Mouse (Mus musculus) right cerebral cortex, postnatal 4 days (tissue): ENCODE results near the gene Mslnl.

ENCODE experiments used
- DNase-seq: peaks from one replicate; pipeline ENCODE4 v3.0.0-alpha.2; 2022

The Mslnl gene

DNA sequence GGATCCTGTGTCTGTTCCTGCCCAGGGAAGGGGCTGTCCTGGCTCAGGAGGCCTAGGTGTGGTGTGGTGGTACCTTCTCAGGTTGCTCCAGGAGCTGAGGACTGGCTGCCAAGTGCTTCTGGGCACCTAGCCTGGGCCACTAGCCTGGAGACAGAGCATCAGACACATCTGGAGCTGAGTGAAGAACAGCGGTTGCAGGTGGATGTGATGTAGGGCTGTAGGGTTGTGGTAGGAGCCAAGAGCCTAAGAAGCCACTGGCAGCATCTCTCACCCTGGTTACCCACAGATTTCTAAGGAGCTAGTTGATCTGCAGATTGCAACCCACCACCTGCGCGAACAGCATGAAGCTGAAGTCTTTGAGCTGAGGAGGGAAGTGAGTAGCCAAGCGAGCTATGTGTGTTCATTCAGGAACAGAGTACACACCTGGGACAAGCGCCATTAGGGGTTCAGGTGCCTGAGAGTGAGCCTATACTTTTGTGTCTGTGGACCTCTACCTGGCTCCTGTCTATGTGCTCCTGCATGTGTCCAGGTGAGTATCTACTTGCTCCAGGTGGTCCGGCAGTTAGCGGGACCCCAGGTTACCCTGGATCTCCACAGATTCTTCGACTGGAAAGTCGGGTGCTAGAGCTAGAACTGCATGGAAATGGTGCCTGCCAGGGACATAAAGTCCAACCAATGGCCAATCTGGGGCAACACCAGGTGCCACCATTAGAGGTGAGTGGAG lies 51.1 kb downstream of the Mslnl start:
- no peak for DNase-seq

DNA sequence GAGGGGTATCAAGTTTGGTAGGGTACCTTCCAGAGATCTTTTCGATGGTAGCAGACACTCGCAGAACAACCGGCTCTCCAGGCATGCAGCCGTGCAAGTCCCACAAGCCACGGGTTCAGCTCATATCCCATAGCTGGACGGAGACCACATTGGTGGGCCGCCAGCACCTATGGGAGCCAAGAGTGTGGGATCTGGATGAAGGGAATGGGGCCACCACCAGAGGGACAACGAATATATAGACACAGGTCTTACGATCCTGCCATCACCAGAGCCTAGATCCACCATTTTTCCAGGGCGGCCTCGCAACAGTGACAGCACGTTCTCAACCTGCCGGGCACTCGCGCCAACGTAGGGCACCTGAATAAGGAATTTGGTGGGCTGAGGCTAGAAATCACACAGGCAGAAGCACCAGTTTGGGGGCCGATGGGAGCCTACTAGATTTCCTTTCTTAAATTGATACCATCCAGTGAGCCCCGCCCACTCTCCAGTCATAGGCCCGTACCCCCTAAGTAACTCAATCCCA lies 55.5 kb downstream of the Mslnl start:
- DNase-seq, result no peak

DNA sequence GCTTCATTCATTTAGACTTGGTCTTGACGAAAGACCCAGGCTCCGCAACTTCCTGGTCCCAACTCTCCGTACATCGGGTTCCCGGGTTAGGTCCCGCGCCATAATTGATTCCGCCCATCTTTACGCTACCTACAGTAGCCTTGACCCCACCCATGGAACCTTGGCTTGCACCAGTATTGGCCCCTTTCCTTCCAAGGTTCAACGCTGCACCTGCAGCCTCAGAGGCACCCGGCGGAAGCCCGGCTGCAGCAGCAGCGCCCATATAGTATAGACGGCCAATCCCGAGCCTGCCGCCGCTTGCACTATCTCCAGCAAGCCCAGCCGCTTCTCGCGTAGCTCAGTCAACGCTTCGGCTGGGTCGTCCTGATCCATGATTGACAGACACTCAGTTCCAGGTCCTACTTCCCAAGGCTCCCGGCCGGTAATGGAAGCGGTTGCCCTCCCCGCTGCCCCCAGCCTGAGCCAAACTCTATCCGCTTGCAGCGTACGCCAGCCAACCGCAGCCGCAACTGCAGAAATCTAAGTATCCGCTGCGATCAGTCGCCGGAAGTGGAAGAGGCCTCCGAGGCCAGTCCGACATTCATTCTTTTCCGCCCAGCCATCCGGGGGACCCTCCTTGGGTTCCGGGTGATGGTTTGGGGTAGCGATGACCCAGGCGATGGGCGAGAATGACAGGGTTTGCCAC lies 56.1 kb downstream of the Mslnl start:
- DNase-seq, result peak; percentile 85

DNA sequence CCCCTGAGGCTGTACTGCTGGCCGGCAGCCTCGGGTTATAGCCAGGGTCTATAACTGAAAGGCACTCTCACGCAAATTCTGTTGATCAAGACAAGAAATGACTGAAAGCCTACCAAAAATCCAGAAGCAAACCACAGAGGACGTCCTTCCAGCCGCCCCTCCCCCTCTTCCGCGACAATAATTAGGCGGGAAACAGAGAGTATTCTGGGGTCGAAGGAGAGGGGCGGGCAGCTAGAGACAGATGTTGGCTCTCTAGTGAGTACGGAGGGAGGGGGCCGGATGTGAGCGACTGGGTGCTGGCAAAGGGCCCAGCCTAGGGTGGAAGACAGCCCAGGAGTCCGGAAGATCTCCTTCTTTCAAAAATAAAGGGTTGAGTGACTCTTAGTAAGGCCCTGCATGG lies 56.8 kb downstream of the Mslnl start, which contains the start of gene Fam173a:
TSS of gene Fam173a (minus strand) at position 287 of the 400 bp plus-strand sequence.
- peak; percentile 77 for DNase-seq

DNA sequence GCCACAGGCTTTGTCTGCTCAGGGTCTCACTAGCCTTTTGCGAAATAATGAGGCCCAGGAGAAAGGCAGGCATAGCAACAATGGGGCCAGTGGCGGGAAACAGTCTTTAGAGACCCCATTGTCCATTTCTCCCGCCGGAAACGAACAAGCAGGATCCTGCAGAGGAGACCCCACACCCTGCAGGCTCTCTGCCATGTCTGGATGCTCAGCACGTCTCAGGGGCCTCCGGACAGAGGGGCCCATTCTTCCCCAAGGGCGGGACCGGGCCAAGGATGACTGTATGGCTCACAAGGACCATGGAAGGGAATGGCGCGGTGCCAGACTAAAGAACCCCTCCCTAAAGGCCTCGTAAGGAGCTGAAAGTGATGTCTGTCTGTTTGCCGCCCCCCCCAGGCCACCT lies 58.4 kb downstream of the Mslnl start:
- no peak for DNase-seq

DNA sequence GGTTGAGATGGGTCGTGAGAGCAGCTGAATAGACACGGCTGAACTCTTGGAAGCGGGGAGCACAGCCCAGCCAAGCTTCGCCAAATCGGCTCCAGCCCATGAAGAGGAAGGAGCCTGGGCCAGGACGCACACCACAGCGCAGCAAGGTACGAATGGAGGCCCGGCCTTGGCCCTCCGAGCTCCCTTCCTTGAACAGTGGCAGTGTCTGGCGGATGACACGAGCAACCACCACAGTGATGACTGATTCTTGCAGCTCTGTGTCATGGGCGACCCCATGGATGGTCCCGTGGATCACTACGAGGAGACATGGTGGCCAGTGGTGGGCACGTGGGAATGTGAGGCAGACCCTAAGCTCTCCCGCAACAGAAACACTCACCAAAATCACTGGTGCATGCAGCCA lies 59.2 kb downstream of the Mslnl start:
- no peak for DNase-seq

DNA sequence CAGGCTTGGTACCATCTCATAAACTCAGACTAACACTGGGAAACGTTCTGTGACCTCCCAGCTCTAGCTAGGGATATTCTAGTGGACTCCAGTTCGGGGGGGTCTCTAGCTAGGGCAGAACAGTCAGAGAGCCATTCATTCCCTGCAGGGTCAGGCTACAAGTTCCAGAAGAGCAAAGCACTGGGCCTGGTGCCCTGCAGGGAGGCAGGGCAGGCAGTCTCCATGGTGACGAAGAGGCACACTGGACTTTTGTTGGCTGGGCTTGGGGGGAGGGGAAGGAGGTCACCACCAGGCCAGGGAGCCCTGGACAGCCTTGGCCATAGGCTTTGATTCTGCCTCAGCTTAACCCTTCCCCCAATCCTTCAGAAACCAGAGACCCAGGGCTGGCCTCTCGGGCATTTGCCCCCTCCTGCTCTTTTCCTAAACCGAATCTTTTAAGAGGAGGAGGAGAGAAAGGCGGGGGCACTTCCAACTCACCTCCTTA lies 59.8 kb downstream of the Mslnl start, which contains the start of gene AC134908.4:
TSS of gene AC134908.4 (minus strand) at position 51 of the 484 bp plus-strand sequence.
- no peak for DNase-seq

DNA sequence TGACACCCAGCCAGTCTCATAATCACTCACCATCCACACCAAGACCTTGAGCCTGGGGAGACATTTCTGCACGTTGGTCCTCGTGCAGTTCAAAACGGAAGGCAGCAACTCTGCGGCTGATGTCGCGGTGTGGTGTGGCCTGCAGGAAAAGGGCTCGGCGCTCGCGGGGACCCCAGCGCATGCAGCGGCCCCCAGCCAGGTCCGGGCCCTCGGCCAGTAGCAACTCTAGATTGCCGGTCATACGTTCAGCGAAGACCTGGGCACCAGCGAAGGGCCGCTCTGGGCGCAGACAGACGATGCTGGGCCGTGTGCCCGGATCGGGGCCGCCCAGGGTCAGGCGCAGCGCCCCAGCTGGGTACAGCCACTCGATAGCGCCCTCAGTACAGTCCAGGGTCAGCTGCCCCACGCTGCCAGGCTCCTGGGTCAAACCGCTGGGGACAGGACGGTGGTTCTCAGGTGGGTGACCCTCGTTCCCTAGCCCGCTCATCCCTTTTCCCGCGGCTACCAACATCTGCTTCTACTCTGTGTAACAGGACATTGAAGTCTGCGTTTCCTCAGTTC lies 60.4 kb downstream of the Mslnl start:
- peak; percentile 45 for DNase-seq

DNA sequence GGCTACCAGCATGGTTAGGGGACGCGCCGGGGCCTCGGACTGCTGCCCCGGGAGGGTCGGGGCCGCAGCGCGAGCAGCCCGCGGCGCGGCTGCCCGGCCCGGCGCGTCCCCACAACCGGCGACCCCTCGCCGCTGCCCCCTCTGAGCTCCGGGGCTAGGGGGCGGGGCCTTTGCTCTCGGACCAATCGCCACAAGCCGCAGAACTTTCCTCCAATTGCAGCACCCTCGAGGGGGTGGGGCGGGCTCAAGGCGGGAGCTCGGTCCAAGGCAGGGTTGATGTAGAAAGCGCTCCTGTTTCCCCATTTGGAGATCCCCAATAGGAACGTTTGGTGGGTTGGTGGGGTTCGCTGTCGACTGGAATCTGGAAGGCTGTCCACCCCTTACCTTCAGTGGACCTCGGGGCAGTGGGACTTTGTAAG lies 61.1 kb downstream of the Mslnl start, which contains the start of gene Metrn:
TSS of gene Metrn (minus strand) at position 186 of the 419 bp plus-strand sequence.
- DNase-seq, result peak; percentile 78
